Mouse (Mus musculus): Measurements from ENCODE around the gene Ficd. TPM values are rescaled to one million over a fixed set of nuclear protein-coding genes. Genes with fewer than 3 reads are reported as not detected.

The Ficd gene
- polyA plus RNA-seq, 1 experiment: 8.2 TPM

GRCm38 (mm10) chr5:113771213-113772162 is 35.9 kb downstream of the Ficd start:
- under 1% methylated on average over 96 of the region's 97 CpGs for WGBS
- H3K4me3 ChIP-seq (ENCODE audit: control insufficient read depth, insufficient read depth, low read length): peak overlapping the region; percentile 73
- peak; percentile 80 for DNase-seq
- H3K4me1 ChIP-seq (replicated peaks; ENCODE audit: control insufficient read depth, insufficient read depth, low read length): peaks cover 22% of the 10 kb centered on the region
- no peaks in the 10 kb centered on the region for H3K27me3 ChIP-seq (ENCODE audit: control insufficient read depth, insufficient read depth, low read length)
- peak overlapping the region; percentile 67 for H3K27ac ChIP-seq (ENCODE audit: control insufficient read depth, insufficient read depth, low read length)
- TF ChIP-seq POLR2A (IDR thresholded peaks at IDR 0.05; ENCODE audit: control insufficient read depth, extremely low read depth, insufficient read depth, low read length, poor library complexity) (peak; percentile 73; the same call in 1 of the 2 replicates), CTCF (IDR thresholded peaks at IDR 0.05; ENCODE audit: borderline replicate concordance, control insufficient read depth, extremely low read depth, insufficient read depth, low read length, poor library complexity) (0 out of 2 replicates have a peak, but pooled peaks have one; percentile 15)
- no peaks in the 10 kb centered on the region for H3K36me3 ChIP-seq (ENCODE audit: control insufficient read depth, insufficient read depth, low read length)

- H3K27me3 ChIP-seq (ENCODE audit: control insufficient read depth, insufficient read depth, low read length): no peaks in the 10 kb centered on the region
- H3K36me3 ChIP-seq (ENCODE audit: control insufficient read depth, insufficient read depth, low read length): no peaks in the 10 kb centered on the region
- peak within 1 kb of the TSS; percentile 73 for H3K4me3 ChIP-seq (ENCODE audit: control insufficient read depth, insufficient read depth, low read length)
- TF ChIP-seq CTCF (IDR thresholded peaks at IDR 0.05; ENCODE audit: borderline replicate concordance, control insufficient read depth, extremely low read depth, insufficient read depth, low read length, poor library complexity) (peak; percentile 70), POLR2A (IDR thresholded peaks at IDR 0.05; ENCODE audit: control insufficient read depth, extremely low read depth, insufficient read depth, low read length, poor library complexity) (peak; percentile 73; the same call in 1 of the 2 replicates)
- H3K27ac ChIP-seq (ENCODE audit: control insufficient read depth, insufficient read depth, low read length): peak within 1 kb of the TSS; percentile 67
- under 1% methylated on average over 49 of the region's 49 CpGs for WGBS
- DNase-seq: peak; percentile 95
- H3K4me1 ChIP-seq (replicated peaks; ENCODE audit: control insufficient read depth, insufficient read depth, low read length): peaks cover 30% of the 10 kb centered on the region
Observed at GRCm38 (mm10) chr5:113772450-113772895, 36.9 kb downstream of the Ficd start, which contains the start of the genes Sart3 and Iscu. Gene Sart3, minus strand, starts transcription at chr5:113772510. Gene Iscu, plus strand, starts transcription at chr5:113772748.

GRCm38 (mm10) chr5:113772905-113773519 is 37.4 kb downstream of the Ficd start:
- no peak for DNase-seq
- WGBS: under 1% methylated on average over 38 of the region's 38 CpGs

DNA sequence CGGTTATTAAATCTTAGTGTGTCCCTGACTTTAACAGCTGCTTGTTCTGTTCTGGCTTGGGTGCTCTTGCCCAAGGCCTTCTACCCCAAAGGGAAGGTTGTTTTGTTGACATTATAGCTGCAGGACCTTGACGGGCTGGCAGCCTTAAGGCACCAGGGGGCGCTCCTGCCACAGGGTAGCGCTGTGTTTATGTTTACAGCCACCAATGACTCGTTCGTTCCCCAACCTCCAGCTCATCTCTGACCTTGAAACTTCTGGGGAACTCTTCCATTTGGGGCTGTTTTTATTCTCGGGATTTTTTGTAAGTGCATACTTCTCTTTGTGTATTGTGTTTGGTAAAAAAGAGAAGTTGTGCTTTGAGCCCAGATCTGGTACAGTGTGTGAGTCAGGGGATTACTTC is 38.1 kb downstream of the Ficd start:
- Histone ChIP-seq H3K27ac (ENCODE audit: control insufficient read depth, insufficient read depth, low read length) (no peak overlapping the region), H3K4me3 (ENCODE audit: control insufficient read depth, insufficient read depth, low read length) (peak overlapping the region; percentile 72; the same call in 1 of the 2 replicates), H3K36me3 (ENCODE audit: control insufficient read depth, insufficient read depth, low read length) (no peaks in the 10 kb centered on the region), H3K4me1 (replicated peaks; ENCODE audit: control insufficient read depth, insufficient read depth, low read length) (peaks cover 40% of the 10 kb centered on the region), H3K27me3 (ENCODE audit: control insufficient read depth, insufficient read depth, low read length) (no peaks in the 10 kb centered on the region)
- TF ChIP-seq POLR2A (IDR thresholded peaks at IDR 0.05; ENCODE audit: control insufficient read depth, extremely low read depth, insufficient read depth, low read length, poor library complexity): no peak
- TF ChIP-seq CTCF (IDR thresholded peaks at IDR 0.05; ENCODE audit: borderline replicate concordance, control insufficient read depth, extremely low read depth, insufficient read depth, low read length, poor library complexity): peak; percentile 91
- peak; percentile 91 for DNase-seq
- under 1% methylated on average over 7 of the region's 7 CpGs for WGBS

More at GRCm38 (mm10) chr5:113772905-113773519, 37.4 kb downstream of the Ficd start:
- peaks cover 34% of the 10 kb centered on the region for H3K4me1 ChIP-seq (replicated peaks; ENCODE audit: control insufficient read depth, insufficient read depth, low read length)
- H3K4me3 ChIP-seq (ENCODE audit: control insufficient read depth, insufficient read depth, low read length): peak overlapping the region; percentile 72
- H3K36me3 ChIP-seq (ENCODE audit: control insufficient read depth, insufficient read depth, low read length): no peaks in the 10 kb centered on the region
- TF ChIP-seq CTCF (IDR thresholded peaks at IDR 0.05; ENCODE audit: borderline replicate concordance, control insufficient read depth, extremely low read depth, insufficient read depth, low read length, poor library complexity): peak; percentile 9; the same call in 1 of the 2 replicates
- TF ChIP-seq POLR2A (IDR thresholded peaks at IDR 0.05; ENCODE audit: control insufficient read depth, extremely low read depth, insufficient read depth, low read length, poor library complexity): no peak
- H3K27me3 ChIP-seq (ENCODE audit: control insufficient read depth, insufficient read depth, low read length): no peaks in the 10 kb centered on the region
- no peak overlapping the region for H3K27ac ChIP-seq (ENCODE audit: control insufficient read depth, insufficient read depth, low read length)

DNA sequence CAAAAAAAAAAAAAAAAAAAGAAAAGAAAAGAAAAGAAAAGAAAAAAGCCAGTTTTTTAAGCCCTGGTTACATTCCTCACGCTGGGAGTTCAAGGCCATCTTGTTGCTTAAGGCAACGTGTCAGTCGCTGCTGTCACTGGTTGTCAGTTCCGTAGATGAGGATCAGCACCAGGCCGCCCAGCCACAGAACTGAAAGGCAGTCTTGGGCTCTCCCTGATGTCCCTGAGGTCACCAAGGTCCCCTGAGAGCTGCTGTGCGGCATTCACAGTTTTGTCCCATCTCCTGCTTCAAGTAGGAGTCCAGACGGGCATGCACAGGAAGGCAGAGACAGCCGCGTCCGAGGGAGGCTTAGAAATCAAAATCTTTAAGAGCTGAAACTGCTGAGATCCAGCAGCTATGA is 40.0 kb downstream of the Ficd start:
- no peaks in the 10 kb centered on the region for H3K27me3 ChIP-seq (ENCODE audit: control insufficient read depth, insufficient read depth, low read length)
- WGBS: 92% methylated on average over 10 of the region's 10 CpGs
- no peak for DNase-seq
- H3K27ac ChIP-seq (ENCODE audit: control insufficient read depth, insufficient read depth, low read length): no peak overlapping the region
- H3K36me3 ChIP-seq (ENCODE audit: control insufficient read depth, insufficient read depth, low read length): no peaks in the 10 kb centered on the region
- peaks cover 34% of the 10 kb centered on the region for H3K4me1 ChIP-seq (replicated peaks; ENCODE audit: control insufficient read depth, insufficient read depth, low read length)
- TF ChIP-seq POLR2A (IDR thresholded peaks at IDR 0.05; ENCODE audit: control insufficient read depth, extremely low read depth, insufficient read depth, low read length, poor library complexity) (no peak), CTCF (IDR thresholded peaks at IDR 0.05; ENCODE audit: borderline replicate concordance, control insufficient read depth, extremely low read depth, insufficient read depth, low read length, poor library complexity) (no peak)
- no peak overlapping the region for H3K4me3 ChIP-seq (ENCODE audit: control insufficient read depth, insufficient read depth, low read length)
